Mouse (Mus musculus) urinary bladder, adult 2 months (tissue): ENCODE results near the gene A730015C16Rik. TPM values are rescaled to one million over a fixed set of nuclear protein-coding genes. Genes with fewer than 3 reads are reported as not detected.

Source experiments
- DNase-seq: peaks from one replicate; pipeline ENCODE4 v3.0.0; 2022; ENCODE audit warnings: low spot score
- polyA plus RNA-seq: library from polyadenylated mRNA; depleted of rRNA; stranded (reverse); fragments of >200 nt; gene quantifications from 2 replicates; pipeline ENCODE4 v1.2.3, GENCODE M21; 2012; rRNA removed

Gene A730015C16Rik
- 0.15 TPM in 1 of 2 replicates, not detected in the other for polyA plus RNA-seq

GRCm38 (mm10) chr4:108848505-108848848, at the start of gene A730015C16Rik:
TSS of gene A730015C16Rik (minus strand) at chr4:108848619.
- peak; percentile 34 for DNase-seq

- no peak for DNase-seq
Measured at GRCm38 (mm10) chr4:108890876-108891275, 42.5 kb upstream of the A730015C16Rik start.

GRCm38 (mm10) chr4:108887456-108887855, 39.0 kb upstream of the A730015C16Rik start:
- no peak for DNase-seq

- DNase-seq = no peak
Measured at GRCm38 (mm10) chr4:108883815-108884214, 35.4 kb upstream of the A730015C16Rik start.

GRCm38 (mm10) chr4:108878963-108879822, 30.8 kb upstream of the A730015C16Rik start, which contains the start of gene Rab3b:
TSS of gene Rab3b (plus strand) at chr4:108879063.
- DNase-seq = peak; percentile 26

GRCm38 (mm10) chr4:108877901-108878300, 29.5 kb upstream of the A730015C16Rik start:
- no peak for DNase-seq

GRCm38 (mm10) chr4:108873746-108874145, 25.3 kb upstream of the A730015C16Rik start:
- no peak for DNase-seq

GRCm38 (mm10) chr4:108869730-108870374, 21.4 kb upstream of the A730015C16Rik start:
- DNase-seq = no peak

- DNase-seq = no peak
Measured at GRCm38 (mm10) chr4:108866806-108867205, 18.4 kb upstream of the A730015C16Rik start.

GRCm38 (mm10) chr4:108847715-108848504, 509 bp downstream of the A730015C16Rik start, which contains the start of gene Kti12:
TSS of gene Kti12 (plus strand) at chr4:108847785.
- DNase-seq = peak; percentile 60

GRCm38 (mm10) chr4:108845824-108846569, 2.4 kb downstream of the A730015C16Rik start:
- no peak for DNase-seq

- DNase-seq = no peak
Measured at GRCm38 (mm10) chr4:108843336-108843735, 5.1 kb downstream of the A730015C16Rik start.

- DNase-seq = no peak
Measured at GRCm38 (mm10) chr4:108841920-108842578, 6.4 kb downstream of the A730015C16Rik start.

GRCm38 (mm10) chr4:108838031-108838430, 10.4 kb downstream of the A730015C16Rik start:
- no peak for DNase-seq

GRCm38 (mm10) chr4:108835496-108835895, 12.9 kb downstream of the A730015C16Rik start:
- no peak for DNase-seq

- no peak for DNase-seq
Measured at GRCm38 (mm10) chr4:108834971-108835311, 13.5 kb downstream of the A730015C16Rik start.

GRCm38 (mm10) chr4:108834115-108834970, 14.1 kb downstream of the A730015C16Rik start, which contains the start of gene Txndc12:
TSS of gene Txndc12 (plus strand) at chr4:108834601.
- DNase-seq = peak; percentile 56

- DNase-seq = no peak
Measured at GRCm38 (mm10) chr4:108833828-108834114, 14.6 kb downstream of the A730015C16Rik start.

GRCm38 (mm10) chr4:108832916-108833827, 15.2 kb downstream of the A730015C16Rik start, which contains the start of gene Btf3l4:
TSS of gene Btf3l4 (minus strand) at chr4:108833614.
- DNase-seq = peak; percentile 75
